Mouse (Mus musculus) cerebellum, adult 2 months (tissue): ENCODE measurements around the gene Maip1.

ENCODE experiments used
- CTCF ChIP-seq: fragments of 200-500 bp; IDR thresholded peaks from 2 replicates; pipeline ENCODE4 v1.5.1; 2011; ENCODE audit warnings: low read depth, mild to moderate bottlenecking, control low read depth, low read length, moderate library complexity, borderline replicate concordance; ENCODE audit not compliant: insufficient read depth
- POLR2A ChIP-seq: fragments of 200-500 bp; IDR thresholded peaks from 2 replicates; pipeline ENCODE4 v1.6.1; 2011; ENCODE audit warnings: low read length, control low read depth, borderline replicate concordance; ENCODE audit not compliant: insufficient read depth

GRCm38 (mm10) chr1:57445679-57446078 is 39.6 kb downstream of the Maip1 start:
- TF ChIP-seq POLR2A (no peak), CTCF (no peak)
